Mouse (Mus musculus) liver, adult 2 months (tissue): ENCODE data around the gene 1700113H08Rik. TPM values are rescaled to one million over a fixed set of nuclear protein-coding genes. Genes with fewer than 3 reads are reported as not detected.

ENCODE experiments used
- DNase-seq: peaks from one replicate; pipeline ENCODE4 v3.0.0-alpha.2; 2011; ENCODE audit warnings: low read depth, low spot score; ENCODE audit errors: extremely low read depth
- H3K27ac ChIP-seq: fragments of 200-500 bp; replicated peaks from 2 replicates; pipeline ENCODE4 v1.5.1; 2012; ENCODE audit warnings: low read depth, mild to moderate bottlenecking, control low read depth, inconsistent platforms, low read length; ENCODE audit not compliant: insufficient read depth
- H3K27me3 ChIP-seq: fragments of 200-500 bp; 2 replicates; pipeline ENCODE4 v1.6.1; 2012; ENCODE audit warnings: mild to moderate bottlenecking, moderate library complexity, low read length, inconsistent platforms; ENCODE audit not compliant: control insufficient read depth, insufficient read depth
- H3K36me3 ChIP-seq: fragments of 200-500 bp; 2 replicates; pipeline ENCODE4 v1.6.1; 2012; ENCODE audit warnings: low read length, inconsistent platforms; ENCODE audit not compliant: control insufficient read depth, insufficient read depth
- H3K4me1 ChIP-seq: fragments of 200-500 bp; 2 replicates; pipeline ENCODE4 v1.6.1; 2011; ENCODE audit warnings: low read length; ENCODE audit not compliant: control insufficient read depth, insufficient read depth
- H3K4me3 ChIP-seq: fragments of 200-500 bp; 2 replicates; pipeline ENCODE4 v1.5.1; 2011; ENCODE audit warnings: low read depth, mild to moderate bottlenecking, control low read depth, low read length, moderate library complexity; ENCODE audit not compliant: insufficient read depth
- H3K79me2 ChIP-seq: fragments of 200-500 bp; 2 replicates; pipeline ENCODE4 v1.6.1; 2012; ENCODE audit warnings: inconsistent platforms, mild to moderate bottlenecking, low read length, moderate library complexity; ENCODE audit not compliant: control insufficient read depth, insufficient read depth
- H3K9ac ChIP-seq: fragments of 200-500 bp; 2 replicates; pipeline ENCODE4 v1.6.1; 2012; ENCODE audit warnings: low read depth, mild to moderate bottlenecking, control low read depth, inconsistent platforms, low read length
- CTCF ChIP-seq: fragments of 200-500 bp; IDR thresholded peaks from 2 replicates; pipeline ENCODE4 v1.5.1; 2011; ENCODE audit warnings: low read depth, low read length, control low read depth
- POLR2A ChIP-seq: fragments of 200-500 bp; IDR thresholded peaks from 2 replicates; pipeline ENCODE4 v1.6.1; 2011; ENCODE audit warnings: low read length, control low read depth; ENCODE audit not compliant: insufficient read depth; ENCODE audit errors: extremely low read depth
- WGBS: fragments of 180-500 bp; shearing (Covaris S2); methylation state at CpG from one replicate; pipeline ENCODE4 v1.1.7; 2018; 5-methylcytosine and 5-hydroxymethylcytosine counted together
- polyA plus RNA-seq: library from polyadenylated mRNA; depleted of rRNA; stranded (reverse); fragments of >200 nt; gene quantifications from 2 replicates; pipeline ENCODE4 v1.2.3, GENCODE M21; 2012
- total RNA-seq: library from RNA; depleted of rRNA; stranded (reverse); fragments of >200 nt; gene quantifications from 2 replicates; pipeline ENCODE4 v1.2.3, GENCODE M21; 2014

The 1700113H08Rik gene
- total and polyA plus RNA-seq, 2 experiments: not detected

DNA sequence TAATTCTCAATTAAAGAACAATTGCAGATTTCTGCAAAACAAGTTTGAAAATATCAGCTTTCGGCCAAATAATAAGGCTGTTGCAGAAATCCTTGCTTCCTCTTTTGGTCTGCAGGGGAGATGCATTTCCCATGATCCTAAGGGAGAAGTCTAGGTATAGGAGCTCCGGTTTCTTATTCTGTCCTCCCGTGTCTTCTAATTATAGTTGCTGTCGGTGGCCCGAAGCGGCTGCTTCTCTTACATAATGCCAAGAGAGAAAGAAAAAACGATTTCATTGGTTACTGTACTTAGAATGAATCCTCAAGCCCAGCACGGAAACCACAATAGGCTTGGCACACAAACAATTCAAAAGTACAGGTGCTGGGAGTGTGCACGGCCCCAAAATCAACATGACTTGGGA is 101.9 kb downstream of the 1700113H08Rik start:
- no peaks in the 10 kb centered on the region for H3K27me3 ChIP-seq
- 75% methylated on average over 9 of the region's 9 CpGs for WGBS
- H3K4me1 ChIP-seq: no peaks in the 10 kb centered on the region
- no peak for DNase-seq
- no peaks in the 10 kb centered on the region for H3K36me3 ChIP-seq
- no peaks in the 10 kb centered on the region for H3K79me2 ChIP-seq
- TF ChIP-seq CTCF: no peak
- TF ChIP-seq POLR2A: no peak
- no peak overlapping the region for H3K27ac ChIP-seq
- no peak overlapping the region for H3K4me3 ChIP-seq
- H3K9ac ChIP-seq: no peak overlapping the region

DNA sequence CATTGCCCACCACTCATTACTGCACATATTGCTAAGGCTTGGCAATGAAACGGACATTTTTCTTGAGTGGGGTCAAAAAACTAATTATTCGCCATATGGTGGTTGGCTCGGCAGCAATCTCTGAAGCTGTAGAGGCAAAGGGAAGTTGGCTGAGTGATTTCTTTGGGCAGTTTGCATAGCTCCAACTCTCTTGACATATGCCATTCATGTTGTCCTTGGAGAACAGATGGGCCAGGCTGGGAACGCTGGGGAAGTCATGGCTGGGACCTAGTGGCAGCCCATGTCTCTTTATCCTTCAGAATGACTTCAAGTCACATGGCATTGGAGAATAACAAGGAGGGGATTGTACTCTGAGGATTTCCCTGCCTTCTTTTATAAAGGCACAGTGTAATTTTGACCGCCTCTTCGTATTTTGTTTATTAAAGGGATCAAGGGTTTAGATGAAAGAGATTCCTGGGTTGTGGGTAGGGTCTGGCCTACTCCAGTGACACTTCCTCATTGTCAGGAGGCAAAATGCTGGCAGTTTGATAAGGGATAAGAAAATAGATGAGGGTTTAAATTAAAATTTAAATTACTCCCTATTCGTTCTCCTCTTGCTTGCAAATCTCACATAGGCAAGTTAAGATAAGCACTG is 138.4 kb downstream of the 1700113H08Rik start:
- WGBS: 79% methylated on average over 7 of the region's 7 CpGs

DNA sequence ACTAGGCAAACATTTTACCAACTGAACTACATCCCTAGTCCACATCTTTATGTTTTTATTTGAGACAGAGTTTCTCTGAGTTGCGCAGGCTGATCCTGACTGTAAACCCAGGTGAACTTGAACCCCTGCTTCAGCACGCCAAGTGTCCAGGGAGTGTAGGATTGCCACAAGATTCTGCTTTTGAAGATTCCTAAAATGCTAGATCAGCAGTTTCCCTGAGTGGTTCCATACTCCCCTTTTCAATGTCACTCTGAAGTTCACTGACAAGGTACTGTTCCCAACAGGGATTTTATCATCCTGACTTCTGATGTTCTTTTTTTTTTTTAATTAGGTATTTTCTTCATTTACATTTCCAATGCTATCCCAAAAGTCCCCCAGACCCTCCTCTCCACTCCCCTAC is 140.9 kb downstream of the 1700113H08Rik start:
- H3K4me3 ChIP-seq: no peak overlapping the region
- no peaks in the 10 kb centered on the region for H3K79me2 ChIP-seq
- H3K27me3 ChIP-seq: no peaks in the 10 kb centered on the region
- TF ChIP-seq CTCF (no peak), POLR2A (no peak)
- H3K9ac ChIP-seq: no peak overlapping the region
- no peak overlapping the region for H3K27ac ChIP-seq
- DNase-seq: no peak
- H3K4me1 ChIP-seq: no peaks in the 10 kb centered on the region
- no peaks in the 10 kb centered on the region for H3K36me3 ChIP-seq
- 90% methylated on average over 2 of the region's 2 CpGs for WGBS

More for the DNA sequence above, 138.4 kb downstream of the 1700113H08Rik start:
- H3K9ac ChIP-seq: no peak overlapping the region
- no peak for TF ChIP-seq POLR2A
- no peak for TF ChIP-seq CTCF
- H3K4me1 ChIP-seq: no peaks in the 10 kb centered on the region
- H3K27ac ChIP-seq: no peak overlapping the region
- DNase-seq: no peak
- no peaks in the 10 kb centered on the region for H3K27me3 ChIP-seq
- no peak overlapping the region for H3K4me3 ChIP-seq
- H3K36me3 ChIP-seq: no peaks in the 10 kb centered on the region
- H3K79me2 ChIP-seq: no peaks in the 10 kb centered on the region

DNA sequence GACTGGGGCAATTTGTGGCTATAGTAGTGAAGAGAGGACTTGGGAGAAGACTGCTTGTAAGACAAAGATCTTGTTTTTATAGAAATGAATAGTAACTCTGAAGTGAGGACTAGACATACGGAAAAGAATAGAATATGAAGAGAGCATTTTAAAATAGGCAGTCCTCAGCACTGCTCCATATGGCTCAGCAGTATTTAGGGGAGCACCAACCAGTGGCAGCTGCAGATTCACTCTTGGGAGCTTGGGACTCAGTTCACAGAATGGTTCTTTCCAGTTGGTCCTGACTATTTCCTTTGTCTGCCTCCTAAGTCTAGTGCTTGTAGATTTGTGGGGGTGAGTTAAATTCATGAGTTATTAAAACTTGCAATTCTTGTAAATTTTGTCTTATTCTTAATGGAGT is 151.6 kb downstream of the 1700113H08Rik start:
- TF ChIP-seq POLR2A (no peak), CTCF (no peak)
- no peak overlapping the region for H3K27ac ChIP-seq
- WGBS: 94% methylated on average over 1 of the region's 1 CpGs

DNA sequence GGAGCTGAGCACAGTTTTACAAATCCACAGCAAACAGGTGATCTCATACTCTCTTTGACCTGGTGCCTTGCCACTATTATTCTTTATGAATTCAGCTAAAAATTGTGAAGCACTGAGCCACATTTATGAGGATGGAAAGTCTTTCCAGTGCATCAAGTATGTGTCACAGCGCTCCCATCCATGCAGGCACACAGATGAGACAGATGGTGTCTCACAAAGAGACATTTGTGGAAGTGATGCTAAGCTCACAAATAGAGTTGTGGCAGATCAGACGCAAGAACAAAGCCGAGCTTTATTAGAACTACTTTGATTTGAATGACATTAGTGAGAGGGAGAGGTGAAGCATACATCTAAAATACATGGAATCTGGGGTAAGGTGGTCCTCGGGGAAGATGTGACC is 153.2 kb downstream of the 1700113H08Rik start:
- no peak for DNase-seq
- Histone ChIP-seq H3K4me1 (no peaks in the 10 kb centered on the region), H3K27me3 (no peaks in the 10 kb centered on the region), H3K79me2 (no peaks in the 10 kb centered on the region), H3K36me3 (no peaks in the 10 kb centered on the region), H3K9ac (no peak overlapping the region), H3K4me3 (no peak overlapping the region), H3K27ac (no peak overlapping the region)
- TF ChIP-seq CTCF: no peak
- TF ChIP-seq POLR2A: no peak
- 87% methylated on average over 4 of the region's 4 CpGs for WGBS

More for the DNA sequence above, 151.6 kb downstream of the 1700113H08Rik start:
- no peak overlapping the region for H3K9ac ChIP-seq
- no peaks in the 10 kb centered on the region for H3K36me3 ChIP-seq
- H3K79me2 ChIP-seq: no peaks in the 10 kb centered on the region
- no peak overlapping the region for H3K4me3 ChIP-seq
- H3K27me3 ChIP-seq: no peaks in the 10 kb centered on the region
- no peaks in the 10 kb centered on the region for H3K4me1 ChIP-seq
- no peak for DNase-seq

DNA sequence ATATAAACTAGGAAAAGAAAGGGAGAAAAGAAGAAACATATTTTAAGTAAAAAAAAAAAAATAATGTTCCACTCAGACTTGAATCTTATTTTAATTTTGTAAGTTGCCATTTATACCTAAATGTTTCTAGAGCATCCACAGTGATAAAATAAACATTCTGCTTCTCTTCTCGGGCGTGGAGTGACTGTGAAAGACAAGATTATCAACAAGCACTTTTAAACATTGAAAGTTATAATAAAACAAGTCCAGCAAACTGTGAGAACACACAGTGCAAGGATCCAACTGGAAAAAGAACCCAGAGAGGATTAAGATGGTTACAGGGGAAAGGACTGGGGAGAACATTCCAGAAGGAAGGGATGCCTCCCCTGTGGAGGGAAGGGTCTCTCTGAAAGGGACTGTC is 155.0 kb downstream of the 1700113H08Rik start:
- no peak for DNase-seq
- TF ChIP-seq POLR2A (no peak), CTCF (no peak)
- WGBS: 69% methylated on average over 2 of the region's 2 CpGs

More for the DNA sequence above, 155.0 kb downstream of the 1700113H08Rik start:
- Histone ChIP-seq H3K36me3 (no peaks in the 10 kb centered on the region), H3K27ac (no peak overlapping the region), H3K79me2 (no peaks in the 10 kb centered on the region), H3K9ac (no peak overlapping the region), H3K4me1 (no peaks in the 10 kb centered on the region), H3K27me3 (no peaks in the 10 kb centered on the region), H3K4me3 (no peak overlapping the region)
